Mouse (Mus musculus): ENCODE data around the gene Lingo2. TPM values are rescaled to one million over a fixed set of nuclear protein-coding genes. Genes with fewer than 3 reads are reported as not detected.

Lingo2 gene
- polyA plus RNA-seq, 1 experiment from 2014 or later, result 63.0 TPM

GRCm38 (mm10) chr4:36730691-36731090, 220.9 kb downstream of the Lingo2 start:
- Histone ChIP-seq H3K27me3 (replicated peaks) (no peaks in the 10 kb centered on the region), H3K9ac (no peak overlapping the region), H3K4me2 (no peak overlapping the region), H3K9me3 (no peaks in the 10 kb centered on the region), H3K36me3 (replicated peaks) (no peaks in the 10 kb centered on the region), H3K4me3 (no peak overlapping the region), H3K27ac (no peak overlapping the region), H3K4me1 (peaks cover 3% of the 10 kb centered on the region; the same call in 1 of the 2 replicates)
- 0 out of 2 replicates have a peak, but pooled peaks have one; percentile 48 for ATAC-seq (replicated peaks)
- 58% methylated on average over 2 of the region's 2 CpGs for WGBS

DNA sequence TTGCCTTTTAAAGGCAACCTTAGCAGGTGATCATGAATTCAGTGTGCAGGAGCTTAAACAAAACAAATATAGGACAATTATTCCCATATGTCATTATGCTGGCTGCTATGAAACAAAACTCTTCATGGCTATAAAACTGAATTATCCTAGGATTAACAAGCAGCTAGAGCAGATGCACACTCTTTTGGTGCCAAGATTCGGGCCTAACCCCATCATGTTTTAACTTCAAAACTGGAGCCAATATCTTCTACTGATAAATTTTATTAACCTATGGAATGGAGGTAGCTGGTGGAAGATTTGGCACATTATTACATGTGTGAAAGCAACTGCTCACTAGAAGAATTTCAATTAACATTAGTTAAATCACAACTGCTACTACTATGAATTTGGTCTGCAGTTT, 235.1 kb downstream of the Lingo2 start:
- 70% methylated on average over 1 of the region's 1 CpGs for WGBS
- H3K9me3 ChIP-seq, result no peaks in the 10 kb centered on the region
- H3K4me1 ChIP-seq, result no peaks in the 10 kb centered on the region
- H3K9ac ChIP-seq, result no peak overlapping the region
- no peak overlapping the region for H3K27ac ChIP-seq
- no peaks in the 10 kb centered on the region for H3K36me3 ChIP-seq (replicated peaks)
- H3K4me3 ChIP-seq, result no peak overlapping the region
- H3K4me2 ChIP-seq, result no peak overlapping the region
- no peaks in the 10 kb centered on the region for H3K27me3 ChIP-seq (replicated peaks)
- ATAC-seq (replicated peaks), result no peak

- no peak for ATAC-seq (replicated peaks)
- WGBS, result 88% methylated on average over 3 of the region's 3 CpGs
- H3K9ac ChIP-seq, result no peak overlapping the region
Observed at GRCm38 (mm10) chr4:36698888-36699287, 252.7 kb downstream of the Lingo2 start.

GRCm38 (mm10) chr4:36696810-36697209, 254.7 kb downstream of the Lingo2 start:
- 91% methylated on average over 2 of the region's 2 CpGs for WGBS
- no peaks in the 10 kb centered on the region for H3K36me3 ChIP-seq (replicated peaks)
- no peak overlapping the region for H3K4me3 ChIP-seq
- no peak overlapping the region for H3K9ac ChIP-seq
- H3K27me3 ChIP-seq (replicated peaks), result no peaks in the 10 kb centered on the region
- no peak overlapping the region for H3K4me2 ChIP-seq
- H3K4me1 ChIP-seq, result no peaks in the 10 kb centered on the region
- H3K9me3 ChIP-seq, result no peaks in the 10 kb centered on the region
- no peak overlapping the region for H3K27ac ChIP-seq
- ATAC-seq (replicated peaks), result no peak

More at GRCm38 (mm10) chr4:36698888-36699287, 252.7 kb downstream of the Lingo2 start:
- Histone ChIP-seq H3K27me3 (replicated peaks) (no peaks in the 10 kb centered on the region), H3K4me1 (no peaks in the 10 kb centered on the region), H3K4me3 (no peak overlapping the region), H3K36me3 (replicated peaks) (no peaks in the 10 kb centered on the region), H3K27ac (no peak overlapping the region), H3K9me3 (no peaks in the 10 kb centered on the region), H3K4me2 (no peak overlapping the region)

DNA sequence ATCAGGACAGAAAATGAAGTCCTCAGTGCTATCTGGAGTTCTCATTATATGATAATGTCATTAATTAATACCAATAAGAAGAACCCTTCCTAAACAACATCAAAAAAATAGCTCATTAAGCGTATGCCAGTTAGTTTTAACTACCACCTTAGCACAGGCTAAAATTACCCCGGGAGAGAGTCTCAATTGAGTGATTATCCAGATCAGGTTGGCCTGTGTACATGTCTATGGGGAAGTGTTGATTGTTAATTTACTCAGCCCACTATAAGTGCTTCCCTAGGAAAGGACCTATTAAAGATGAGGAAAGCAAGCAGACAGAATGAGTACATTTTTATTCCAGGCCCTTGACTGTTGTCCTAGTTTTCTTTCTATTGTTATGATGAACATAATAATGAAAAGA, 291.6 kb downstream of the Lingo2 start:
- Histone ChIP-seq H3K4me3 (no peak overlapping the region), H3K4me2 (no peak overlapping the region), H3K27ac (no peak overlapping the region), H3K4me1 (no peaks in the 10 kb centered on the region), H3K9me3 (no peaks in the 10 kb centered on the region), H3K9ac (no peak overlapping the region), H3K27me3 (replicated peaks) (no peaks in the 10 kb centered on the region), H3K36me3 (replicated peaks) (no peaks in the 10 kb centered on the region)
- WGBS, result 80% methylated on average over 2 of the region's 2 CpGs
- no peak for ATAC-seq (replicated peaks)

DNA sequence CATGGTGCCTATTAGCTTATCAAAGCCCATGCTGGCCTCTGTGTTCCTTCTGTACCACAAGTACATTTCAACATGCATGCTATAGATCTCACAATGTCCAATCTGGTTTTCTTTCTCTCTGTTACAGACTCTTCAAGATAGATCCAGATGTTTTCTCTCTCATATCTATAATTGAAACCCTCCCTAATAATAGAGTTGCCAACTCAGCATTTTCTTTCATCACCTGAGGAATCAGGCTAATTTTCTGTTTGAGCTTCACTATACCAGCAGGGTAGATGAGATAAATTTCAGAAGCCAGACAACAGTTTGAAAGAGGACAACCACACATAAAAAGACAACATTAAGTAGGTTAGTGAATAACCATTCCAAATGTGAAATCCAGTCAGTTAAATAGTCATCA, 303.8 kb downstream of the Lingo2 start:
- H3K4me1 ChIP-seq, result no peaks in the 10 kb centered on the region
- no peak overlapping the region for H3K9ac ChIP-seq
- no peaks in the 10 kb centered on the region for H3K27me3 ChIP-seq (replicated peaks)
- no peaks in the 10 kb centered on the region for H3K9me3 ChIP-seq
- H3K27ac ChIP-seq, result no peak overlapping the region
- H3K4me3 ChIP-seq, result no peak overlapping the region
- no peaks in the 10 kb centered on the region for H3K36me3 ChIP-seq (replicated peaks)
- ATAC-seq (replicated peaks), result no peak
- H3K4me2 ChIP-seq, result no peak overlapping the region

- ATAC-seq (replicated peaks), result no peak
- H3K4me2 ChIP-seq, result no peak overlapping the region
- WGBS, result 86% methylated on average over 2 of the region's 2 CpGs
- H3K9ac ChIP-seq, result no peak overlapping the region
- no peaks in the 10 kb centered on the region for H3K27me3 ChIP-seq (replicated peaks)
- H3K27ac ChIP-seq, result no peak overlapping the region
- no peaks in the 10 kb centered on the region for H3K9me3 ChIP-seq
- H3K4me3 ChIP-seq, result no peak overlapping the region
- H3K4me1 ChIP-seq, result no peaks in the 10 kb centered on the region
- H3K36me3 ChIP-seq (replicated peaks), result no peaks in the 10 kb centered on the region
Observed at GRCm38 (mm10) chr4:36635666-36636065, 315.9 kb downstream of the Lingo2 start.

DNA sequence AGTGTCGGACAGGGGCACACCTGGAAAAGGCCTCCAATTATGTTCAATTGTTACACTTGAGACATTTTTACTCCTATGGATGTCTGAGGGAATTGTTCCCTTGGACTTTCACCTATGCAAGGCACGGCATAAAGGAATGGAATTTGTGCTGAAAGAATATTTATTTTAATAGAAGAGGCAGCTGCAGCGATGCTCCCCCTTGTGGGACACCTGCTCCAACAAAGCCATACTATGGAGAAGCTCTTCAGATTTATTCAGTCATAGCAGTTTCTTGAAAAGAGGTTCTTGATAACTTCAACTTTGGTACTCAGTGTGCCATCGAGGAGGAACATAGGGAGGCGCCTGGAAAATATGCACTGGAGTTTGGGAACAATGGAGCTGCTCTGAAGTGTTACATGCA, 374.7 kb downstream of the Lingo2 start:
- no peaks in the 10 kb centered on the region for H3K4me1 ChIP-seq
- no peaks in the 10 kb centered on the region for H3K27me3 ChIP-seq (replicated peaks)
- ATAC-seq (replicated peaks), result no peak
- H3K36me3 ChIP-seq (replicated peaks), result no peaks in the 10 kb centered on the region
- no peak overlapping the region for H3K4me3 ChIP-seq
- no peaks in the 10 kb centered on the region for H3K9me3 ChIP-seq
- no peak overlapping the region for H3K27ac ChIP-seq
- 74% methylated on average over 5 of the region's 5 CpGs for WGBS
- no peak overlapping the region for H3K9ac ChIP-seq
- H3K4me2 ChIP-seq, result no peak overlapping the region

DNA sequence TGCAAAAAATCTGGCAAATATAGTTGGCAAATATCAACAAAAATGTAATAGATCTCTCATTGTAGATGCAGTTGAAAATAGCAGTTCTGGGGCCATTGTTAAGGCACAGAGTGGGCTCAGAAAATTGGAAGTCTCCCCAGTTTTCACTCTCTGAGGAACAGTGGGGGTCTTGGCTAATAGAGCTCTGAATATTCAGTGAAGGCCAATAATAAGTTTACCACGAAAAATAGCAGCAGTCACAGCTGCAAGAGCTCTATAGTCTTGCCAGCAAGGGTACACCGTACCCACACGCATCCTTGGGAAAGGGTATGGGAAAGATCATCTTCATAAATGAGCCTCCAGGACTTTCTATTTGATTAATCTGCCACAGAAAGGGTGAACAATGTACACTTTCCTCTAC, 375.3 kb downstream of the Lingo2 start:
- Histone ChIP-seq H3K4me3 (no peak overlapping the region), H3K4me1 (no peaks in the 10 kb centered on the region), H3K9me3 (no peaks in the 10 kb centered on the region), H3K9ac (no peak overlapping the region), H3K27ac (no peak overlapping the region), H3K27me3 (replicated peaks) (no peaks in the 10 kb centered on the region), H3K4me2 (no peak overlapping the region), H3K36me3 (replicated peaks) (no peaks in the 10 kb centered on the region)
- ATAC-seq (replicated peaks), result 0 out of 2 replicates have a peak, but pooled peaks have one; percentile 45
- WGBS, result 56% methylated on average over 3 of the region's 3 CpGs

DNA sequence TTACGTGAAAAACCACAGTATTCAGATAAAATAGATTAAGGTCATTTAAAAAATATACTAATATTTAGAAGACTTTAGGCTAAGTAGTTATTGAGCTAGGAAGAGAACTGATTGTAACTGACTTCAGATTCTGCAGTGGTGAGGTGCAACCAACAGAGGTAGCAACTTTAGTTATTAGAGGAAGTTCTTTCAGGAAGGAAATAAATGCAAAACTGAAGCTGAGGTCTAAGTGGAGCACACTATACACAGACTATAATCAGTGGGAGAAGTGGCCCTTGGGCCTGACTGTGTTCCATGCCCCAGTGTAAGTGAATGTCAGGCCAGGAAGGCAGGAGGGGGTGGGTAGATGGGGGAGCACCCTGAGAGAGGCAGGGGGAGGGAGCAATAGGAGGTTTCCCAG, 385.0 kb downstream of the Lingo2 start:
- H3K4me1 ChIP-seq, result no peaks in the 10 kb centered on the region
- ATAC-seq (replicated peaks), result no peak
- no peak overlapping the region for H3K9ac ChIP-seq
- no peaks in the 10 kb centered on the region for H3K36me3 ChIP-seq (replicated peaks)
- no peak overlapping the region for H3K4me3 ChIP-seq
- no peak overlapping the region for H3K27ac ChIP-seq
- H3K9me3 ChIP-seq, result no peaks in the 10 kb centered on the region
- WGBS, result 90% methylated on average over 1 of the region's 1 CpGs
- no peaks in the 10 kb centered on the region for H3K27me3 ChIP-seq (replicated peaks)
- H3K4me2 ChIP-seq, result no peak overlapping the region

GRCm38 (mm10) chr4:36560997-36561396, 390.6 kb downstream of the Lingo2 start:
- no peak for ATAC-seq (replicated peaks)
- Histone ChIP-seq H3K27ac (no peak overlapping the region), H3K9ac (no peak overlapping the region), H3K4me2 (no peak overlapping the region), H3K9me3 (no peaks in the 10 kb centered on the region), H3K27me3 (replicated peaks) (no peaks in the 10 kb centered on the region), H3K36me3 (replicated peaks) (no peaks in the 10 kb centered on the region), H3K4me3 (no peak overlapping the region), H3K4me1 (no peaks in the 10 kb centered on the region)
- 81% methylated on average over 1 of the region's 1 CpGs for WGBS

GRCm38 (mm10) chr4:36540664-36541360, 410.7 kb downstream of the Lingo2 start:
- Histone ChIP-seq H3K4me2 (no peak overlapping the region), H3K27me3 (replicated peaks) (no peaks in the 10 kb centered on the region), H3K4me1 (no peaks in the 10 kb centered on the region), H3K4me3 (no peak overlapping the region), H3K9me3 (no peaks in the 10 kb centered on the region), H3K27ac (no peak overlapping the region), H3K36me3 (replicated peaks) (no peaks in the 10 kb centered on the region), H3K9ac (no peak overlapping the region)
- WGBS, result 59% methylated on average over 2 of the region's 2 CpGs
- no peak for ATAC-seq (replicated peaks)

DNA sequence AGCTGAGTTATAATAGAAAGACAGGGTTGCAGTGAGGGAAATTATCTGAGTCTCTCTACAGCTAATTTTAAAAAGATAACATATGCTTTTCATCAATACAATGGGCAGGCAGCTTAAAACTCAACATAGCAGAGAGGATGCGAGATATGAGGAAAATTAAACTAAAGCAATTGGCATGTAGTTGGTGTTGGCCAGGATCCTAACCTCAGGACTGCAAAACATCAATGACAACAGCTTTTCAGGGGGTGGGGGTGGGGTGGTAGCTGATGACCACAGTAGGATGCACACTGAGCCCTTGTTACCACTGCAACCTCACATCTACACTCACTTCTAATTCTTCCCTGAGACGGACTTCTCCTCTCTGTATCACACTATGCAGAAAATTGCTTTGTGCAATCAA, 417.7 kb downstream of the Lingo2 start:
- H3K27me3 ChIP-seq (replicated peaks), result no peaks in the 10 kb centered on the region
- no peak overlapping the region for H3K27ac ChIP-seq
- no peak for ATAC-seq (replicated peaks)
- H3K9ac ChIP-seq, result no peak overlapping the region
- no peaks in the 10 kb centered on the region for H3K9me3 ChIP-seq
- H3K4me2 ChIP-seq, result no peak overlapping the region
- no peaks in the 10 kb centered on the region for H3K36me3 ChIP-seq (replicated peaks)
- H3K4me3 ChIP-seq, result no peak overlapping the region
- H3K4me1 ChIP-seq, result no peaks in the 10 kb centered on the region
- 82% methylated on average over 2 of the region's 2 CpGs for WGBS
